Mouse (Mus musculus): ENCODE results near the gene Fancl.

- no peak for TF ChIP-seq CTCF (conservative IDR thresholded peaks at IDR 0.05; ENCODE audit: low read length)
- TF ChIP-seq NANOG (IDR thresholded peaks at IDR 0.05; ENCODE audit: borderline replicate concordance, low read length) = no peak
Measured at GRCm38 (mm10) chr11:26378074-26378473, 7.9 kb upstream of the Fancl start.

Measured in E14TG2a.4 (cell line).